Mouse (Mus musculus) CD4-positive naive resting alpha-beta T cell, adult 76 days (primary cell): Measurements from ENCODE around the gene Dcun1d4. TPM values are rescaled to one million over a fixed set of nuclear protein-coding genes. Genes with fewer than 3 reads are reported as not detected.

Source experiments
- total RNA-seq: library from RNA; stranded (reverse); gene quantifications from one replicate; pipeline ENCODE4 v1.2.4, GENCODE M21; 2023

The Dcun1d4 gene
- 16.7 TPM for total RNA-seq

DNA sequence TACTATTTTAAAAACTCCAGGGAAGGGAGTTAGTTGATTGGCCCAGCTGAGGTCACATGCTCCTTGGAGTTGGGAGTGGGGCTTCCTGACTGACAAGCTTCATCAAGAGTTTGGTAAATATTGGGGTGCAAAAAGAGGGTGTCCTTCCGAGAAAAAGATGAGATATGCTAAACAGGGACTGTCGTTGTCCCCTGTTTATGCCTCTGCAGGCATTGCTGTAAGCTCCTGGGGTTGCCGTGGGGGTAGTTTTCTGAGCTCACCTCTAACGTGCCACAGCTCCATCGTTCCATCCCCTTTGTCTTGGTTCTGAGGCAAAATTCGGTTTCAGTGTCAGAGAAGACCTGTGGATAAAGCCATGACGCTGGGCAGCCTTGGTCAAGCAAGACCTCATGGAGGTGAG is at the start of gene Dcun1d4:
Dcun1d4 (plus strand) TSS at position 301 of the 400 bp plus-strand sequence.

Other genes with a start within 250 kb of the Dcun1d4 start
- 284 TPM for gene Fryl, start 224.4 kb upstream of the Dcun1d4 start, total RNA-seq
- gene Ociad1, start 188.2 kb upstream of the Dcun1d4 start, total RNA-seq = 201 TPM
- not detected for gene Ociad2, start 140.0 kb upstream of the Dcun1d4 start, total RNA-seq
- not detected for gene Cwh43, start 74.9 kb upstream of the Dcun1d4 start, total RNA-seq
- not detected for gene Lrrc66, start 151.5 kb downstream of the Dcun1d4 start, total RNA-seq
- 11.1 TPM for gene Sgcb, start 166.8 kb downstream of the Dcun1d4 start, total RNA-seq
- gene Spata18, start 170.4 kb downstream of the Dcun1d4 start, total RNA-seq = not detected